Mouse (Mus musculus): ENCODE measurements at regions not wholly inside any gene's neighbourhood (a gene's known extent, or its start where the extent isn't known, plus 50 kb on each side); places are given as distances from the start of the nearest gene placed in this dataset.
A peak's percentile ranks its signal among the peaks of the same experiment; 100 is the strongest.
"Not testable (repeated sequence)": the region's sequence is repeated elsewhere in the genome, so short reads cannot be mapped to it uniquely, and the experiment has no call there.

- no peak for DNase-seq (ENCODE audit: low spot score)
- 66% methylated on average over 2 of the region's 2 CpGs for WGBS
- H3K9me3 ChIP-seq (replicated peaks) = no peaks in the 10 kb centered on the region; the same call in 1 of the 2 replicates
- no peak overlapping the region for H3K4me3 ChIP-seq
- H3K27me3 ChIP-seq (ENCODE audit: low read depth, poor library complexity, severe bottlenecking) = no peaks in the 10 kb centered on the region
- peaks cover 8% of the 10 kb centered on the region for H3K4me1 ChIP-seq
- H3K36me3 ChIP-seq = no peaks in the 10 kb centered on the region
- H3K27ac ChIP-seq (replicated peaks) = no peak overlapping the region
Measured at GRCm38 (mm10) chr13:99128979-99129378, 55.6 kb upstream of the Zfp366 start.

GRCm38 (mm10) chr13:99128284-99128691 lies 56.3 kb upstream of the Zfp366 start:
- WGBS = 92% methylated on average over 5 of the region's 5 CpGs
- Histone ChIP-seq H3K36me3 (no peaks in the 10 kb centered on the region), H3K27ac (replicated peaks) (no peak overlapping the region), H3K9me3 (replicated peaks) (no peaks in the 10 kb centered on the region; the same call in 1 of the 2 replicates), H3K4me1 (peaks cover 13% of the 10 kb centered on the region), H3K27me3 (ENCODE audit: low read depth, poor library complexity, severe bottlenecking) (no peaks in the 10 kb centered on the region), H3K4me3 (no peak overlapping the region)
- DNase-seq (ENCODE audit: low spot score) = no peak

DNA sequence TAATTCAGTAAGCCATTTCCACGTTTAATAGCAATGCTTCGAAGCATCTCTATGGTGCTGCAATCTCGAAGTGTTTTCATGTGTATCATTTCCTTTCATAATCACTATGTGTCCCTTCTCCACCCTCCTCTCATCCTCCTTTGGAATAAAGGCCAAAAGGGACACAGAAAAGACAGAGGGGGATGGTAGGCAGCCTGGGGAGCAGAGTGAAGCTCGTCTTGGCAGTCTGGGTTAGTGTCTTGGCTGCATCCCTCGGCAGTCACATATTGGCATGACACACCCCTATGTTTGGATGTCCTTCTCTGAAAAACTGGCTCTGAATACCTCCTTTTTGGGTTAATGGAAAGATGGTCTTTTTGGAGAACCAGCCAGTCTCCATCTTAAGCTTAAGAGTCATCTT lies 56.9 kb upstream of the Zfp366 start:
- Histone ChIP-seq H3K4me1 (peaks cover 13% of the 10 kb centered on the region), H3K27ac (replicated peaks) (no peak overlapping the region), H3K9me3 (replicated peaks) (no peaks in the 10 kb centered on the region; the same call in 1 of the 2 replicates), H3K36me3 (no peaks in the 10 kb centered on the region), H3K4me3 (no peak overlapping the region), H3K27me3 (ENCODE audit: low read depth, poor library complexity, severe bottlenecking) (no peaks in the 10 kb centered on the region)
- DNase-seq (ENCODE audit: low spot score) = no peak
- 88% methylated on average over 5 of the region's 5 CpGs for WGBS

GRCm38 (mm10) chr13:99126971-99127370 lies 57.7 kb upstream of the Zfp366 start:
- H3K36me3 ChIP-seq; H3K27me3 ChIP-seq (ENCODE audit: low read depth, poor library complexity, severe bottlenecking); DNase-seq (ENCODE audit: low spot score); H3K4me3 ChIP-seq; H3K9me3 ChIP-seq (replicated peaks); H3K27ac ChIP-seq (replicated peaks): not testable (repeated sequence)
- WGBS = 96% methylated on average over 10 of the region's 10 CpGs
- peaks cover 13% of the 10 kb centered on the region for H3K4me1 ChIP-seq

- WGBS = 90% methylated on average over 8 of the region's 8 CpGs
- DNase-seq (ENCODE audit: low spot score) = no peak
- H3K4me3 ChIP-seq = no peak overlapping the region
Measured at GRCm38 (mm10) chr13:99126538-99126937, 58.1 kb upstream of the Zfp366 start.

DNA sequence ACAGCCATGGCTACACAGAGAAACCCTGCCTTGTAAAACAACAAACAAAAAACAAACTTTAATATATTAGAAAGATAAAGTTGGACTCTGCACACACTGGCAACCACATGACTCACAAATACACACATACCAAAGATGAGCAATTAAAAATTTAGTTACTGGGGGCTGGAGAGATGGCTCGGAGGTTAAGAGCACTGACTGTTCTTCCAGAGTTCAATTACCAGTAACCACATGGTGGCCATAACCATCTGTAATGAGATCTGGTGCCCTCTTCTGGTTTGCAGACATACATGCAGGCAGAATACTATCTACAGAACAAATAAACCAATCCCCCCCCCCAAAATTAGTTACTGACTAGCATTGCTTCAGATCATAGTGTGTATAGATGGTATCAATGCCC lies 58.7 kb upstream of the Zfp366 start:
- H3K36me3 ChIP-seq = no peaks in the 10 kb centered on the region
- 77% methylated on average over 1 of the region's 1 CpGs for WGBS
- H3K9me3 ChIP-seq (replicated peaks) = no peaks in the 10 kb centered on the region; the same call in 1 of the 2 replicates
- no peak overlapping the region for H3K27ac ChIP-seq (replicated peaks)
- no peak for DNase-seq (ENCODE audit: low spot score)
- H3K27me3 ChIP-seq (ENCODE audit: low read depth, poor library complexity, severe bottlenecking) = no peaks in the 10 kb centered on the region
- H3K4me3 ChIP-seq = no peak overlapping the region
- peaks cover 13% of the 10 kb centered on the region for H3K4me1 ChIP-seq

More at GRCm38 (mm10) chr13:99126538-99126937, 58.1 kb upstream of the Zfp366 start:
- Histone ChIP-seq H3K4me1 (peaks cover 13% of the 10 kb centered on the region), H3K27me3 (ENCODE audit: low read depth, poor library complexity, severe bottlenecking) (no peaks in the 10 kb centered on the region), H3K9me3 (replicated peaks) (no peaks in the 10 kb centered on the region; the same call in 1 of the 2 replicates), H3K36me3 (no peaks in the 10 kb centered on the region), H3K27ac (replicated peaks) (no peak overlapping the region)

- Histone ChIP-seq H3K27ac (replicated peaks) (no peak overlapping the region), H3K27me3 (ENCODE audit: low read depth, poor library complexity, severe bottlenecking) (no peaks in the 10 kb centered on the region), H3K4me1 (peaks cover 13% of the 10 kb centered on the region), H3K9me3 (replicated peaks) (no peaks in the 10 kb centered on the region), H3K36me3 (no peaks in the 10 kb centered on the region), H3K4me3 (no peak overlapping the region)
- WGBS = 72% methylated on average over 10 of the region's 10 CpGs
- DNase-seq (ENCODE audit: low spot score) = no peak
Measured at GRCm38 (mm10) chr13:99124894-99125570, 59.6 kb upstream of the Zfp366 start.

- Histone ChIP-seq H3K36me3 (no peaks in the 10 kb centered on the region), H3K27me3 (ENCODE audit: low read depth, poor library complexity, severe bottlenecking) (no peaks in the 10 kb centered on the region), H3K4me1 (peaks cover 13% of the 10 kb centered on the region), H3K4me3 (no peak overlapping the region), H3K27ac (replicated peaks) (peak overlapping the region; percentile 42; the same call in 1 of the 2 replicates), H3K9me3 (replicated peaks) (no peaks in the 10 kb centered on the region)
- DNase-seq (ENCODE audit: low spot score) = no peak
- WGBS = 51% methylated on average over 2 of the region's 2 CpGs
Measured at GRCm38 (mm10) chr13:99124141-99124540, 60.5 kb upstream of the Zfp366 start.

DNA sequence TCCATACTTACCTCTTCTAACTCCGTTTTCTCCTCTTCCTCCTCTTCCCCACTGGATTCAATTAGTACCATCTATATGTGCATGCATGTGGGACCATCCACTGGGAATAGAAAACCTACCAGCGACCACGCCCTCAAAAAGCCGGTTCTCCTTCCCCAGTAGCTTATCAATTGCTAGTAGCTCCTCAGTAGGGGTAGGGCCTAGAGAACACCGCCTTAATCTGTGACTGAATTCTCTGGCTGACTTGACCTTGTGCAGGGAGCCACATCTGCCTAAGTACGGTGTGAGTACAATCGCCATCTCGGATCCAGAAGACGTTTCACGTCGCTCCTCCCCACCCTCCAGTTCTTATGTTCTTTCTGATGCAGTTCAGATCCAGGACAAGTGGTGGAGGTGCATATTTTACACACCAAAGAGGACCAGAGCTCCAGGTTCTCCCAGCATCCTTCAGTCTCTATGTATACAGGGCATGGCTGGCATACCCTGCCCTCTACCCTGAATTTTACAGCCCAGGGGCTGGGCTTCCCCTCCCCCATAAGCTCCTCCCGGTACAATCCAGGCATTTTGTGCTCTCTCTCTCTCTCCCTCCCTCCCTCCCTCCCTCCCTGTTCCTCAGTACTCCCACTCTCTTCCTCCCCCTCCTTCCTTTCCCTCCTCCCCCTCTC lies 61.0 kb upstream of the Zfp366 start:
- Histone ChIP-seq H3K4me1 (peaks cover 13% of the 10 kb centered on the region), H3K9me3 (replicated peaks) (no peaks in the 10 kb centered on the region), H3K27me3 (ENCODE audit: low read depth, poor library complexity, severe bottlenecking) (no peaks in the 10 kb centered on the region), H3K36me3 (no peaks in the 10 kb centered on the region), H3K4me3 (no peak overlapping the region), H3K27ac (replicated peaks) (peak overlapping the region; percentile 42; the same call in 1 of the 2 replicates)
- 80% methylated on average over 12 of the region's 12 CpGs for WGBS
- DNase-seq (ENCODE audit: low spot score) = no peak

DNA sequence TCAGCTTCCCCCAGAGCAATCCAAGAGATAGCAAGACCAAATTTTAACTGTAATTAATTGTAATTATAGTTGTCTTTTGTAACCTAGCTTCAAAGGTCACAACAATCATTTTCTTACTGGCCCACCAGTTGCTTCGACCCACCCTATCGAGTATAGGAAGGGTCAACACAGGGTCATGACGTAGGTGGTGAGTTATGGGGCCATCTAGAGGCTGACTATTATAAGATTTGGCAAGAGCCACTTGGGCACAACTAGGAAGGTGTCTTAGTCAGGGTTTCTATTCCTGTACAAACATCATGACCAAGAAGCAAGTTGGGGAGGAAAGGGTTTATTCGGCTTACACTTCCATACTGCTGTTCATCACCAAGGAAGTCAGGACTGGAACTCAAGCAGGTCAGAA lies 62.1 kb upstream of the Zfp366 start:
- H3K4me1 ChIP-seq = peaks cover 13% of the 10 kb centered on the region
- not testable (repeated sequence) for DNase-seq (ENCODE audit: low spot score); H3K4me3 ChIP-seq; H3K27me3 ChIP-seq (ENCODE audit: low read depth, poor library complexity, severe bottlenecking); H3K36me3 ChIP-seq; H3K27ac ChIP-seq (replicated peaks); H3K9me3 ChIP-seq (replicated peaks)
- WGBS = 86% methylated on average over 4 of the region's 4 CpGs

GRCm38 (mm10) chr13:99121096-99121495 lies 63.5 kb upstream of the Zfp366 start:
- Histone ChIP-seq H3K27ac (replicated peaks) (no peak overlapping the region), H3K27me3 (ENCODE audit: low read depth, poor library complexity, severe bottlenecking) (no peaks in the 10 kb centered on the region), H3K4me1 (peaks cover 13% of the 10 kb centered on the region), H3K4me3 (no peak overlapping the region), H3K9me3 (replicated peaks) (no peaks in the 10 kb centered on the region), H3K36me3 (no peaks in the 10 kb centered on the region)
- WGBS = 97% methylated on average over 4 of the region's 4 CpGs
- no peak for DNase-seq (ENCODE audit: low spot score)

DNA sequence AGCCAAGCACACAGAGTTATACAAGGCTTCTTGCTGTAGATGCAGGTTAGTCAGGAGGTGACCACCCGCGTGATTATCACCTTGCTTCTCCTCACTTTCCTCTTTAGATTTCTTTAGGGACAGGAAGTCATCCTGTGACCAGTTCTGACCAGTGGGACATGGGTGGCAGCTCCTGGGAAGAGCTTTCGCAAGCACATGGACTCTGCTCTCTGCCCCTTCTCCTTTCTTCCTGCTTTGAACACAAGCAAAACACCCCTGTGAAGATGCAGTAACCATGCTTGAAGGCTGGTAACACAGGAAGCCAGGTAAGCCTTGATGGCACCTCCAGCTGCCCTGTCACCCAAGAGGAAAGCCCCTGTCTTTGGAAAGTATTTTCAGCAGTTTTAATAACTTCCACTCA lies 64.7 kb upstream of the Zfp366 start:
- Histone ChIP-seq H3K36me3 (no peaks in the 10 kb centered on the region), H3K27ac (replicated peaks) (no peak overlapping the region), H3K27me3 (ENCODE audit: low read depth, poor library complexity, severe bottlenecking) (no peaks in the 10 kb centered on the region), H3K4me1 (peaks cover 12% of the 10 kb centered on the region), H3K4me3 (no peak overlapping the region), H3K9me3 (replicated peaks) (no peaks in the 10 kb centered on the region)
- WGBS = 92% methylated on average over 3 of the region's 3 CpGs
- no peak for DNase-seq (ENCODE audit: low spot score)

- Histone ChIP-seq H3K4me3 (no peak overlapping the region), H3K4me1 (peaks cover 4% of the 10 kb centered on the region), H3K27me3 (ENCODE audit: low read depth, poor library complexity, severe bottlenecking) (no peaks in the 10 kb centered on the region), H3K9me3 (replicated peaks) (no peaks in the 10 kb centered on the region), H3K36me3 (no peaks in the 10 kb centered on the region), H3K27ac (replicated peaks) (no peak overlapping the region)
- 79% methylated on average over 7 of the region's 7 CpGs for WGBS
- no peak for DNase-seq (ENCODE audit: low spot score)
Measured at GRCm38 (mm10) chr13:99118901-99119300, 65.7 kb upstream of the Zfp366 start.

Measured in midbrain, embryonic 10.5 days (tissue).